Mouse (Mus musculus) midbrain, embryonic 14.5 days (tissue): ENCODE measurements around the gene Kat2a. TPM values are rescaled to one million over a fixed set of nuclear protein-coding genes. Genes with fewer than 3 reads are reported as not detected.

Experiments
- ATAC-seq: fragments of 200-750 bp; cut with Nextera tagmentation; 2 replicates; pipeline ENCODE4 v1.8.0; 2017; ENCODE audit warnings: moderate number of reproducible peaks, moderate library complexity; ENCODE audit not compliant: low FRiP score, low TSS enrichment
- DNase-seq: peaks from one replicate; pipeline ENCODE4 v3.0.0-alpha.2; 2015
- H3K27ac ChIP-seq: fragments of 300-500 bp; sonication (generic); replicated peaks from 2 replicates; pipeline ENCODE4 v1.5.1; 2014; ENCODE audit warnings: mild to moderate bottlenecking, low read depth, low read length, moderate library complexity
- H3K27me3 ChIP-seq: fragments of 300-500 bp; sonication (generic); 2 replicates; pipeline ENCODE4 v1.6.1; 2014; ENCODE audit warnings: low read length, control low read depth, mixed read lengths; ENCODE audit not compliant: control insufficient read depth, insufficient read depth
- H3K36me3 ChIP-seq: fragments of 300-500 bp; sonication (generic); 2 replicates; pipeline ENCODE4 v1.6.1; 2014; ENCODE audit warnings: low read length, control low read depth; ENCODE audit not compliant: control insufficient read depth, insufficient read depth
- H3K4me1 ChIP-seq: fragments of 300-500 bp; sonication (generic); 2 replicates; pipeline ENCODE4 v1.6.1; 2014; ENCODE audit warnings: mild to moderate bottlenecking, antibody characterized with exemption, low read length, control low read depth; ENCODE audit not compliant: control insufficient read depth, insufficient read depth
- H3K4me2 ChIP-seq: fragments of 300-500 bp; sonication (generic); 2 replicates; pipeline ENCODE4 v1.6.1; 2014; ENCODE audit warnings: mild to moderate bottlenecking, low read length, moderate library complexity
- H3K4me3 ChIP-seq: fragments of 300-500 bp; sonication (generic); replicated peaks from 2 replicates; pipeline ENCODE4 v1.5.1; 2014; ENCODE audit warnings: low read depth, low read length
- H3K9ac ChIP-seq: fragments of 300-500 bp; sonication (generic); replicated peaks from 2 replicates; pipeline ENCODE4 v1.6.1; 2014; ENCODE audit warnings: mild to moderate bottlenecking, low read length, moderate library complexity
- H3K9me3 ChIP-seq: fragments of 300-500 bp; sonication (generic); 2 replicates; pipeline ENCODE4 v1.6.1; 2016; ENCODE audit warnings: low read length, control low read depth, mixed read lengths; ENCODE audit not compliant: control insufficient read depth
- WGBS: fragments of 180-500 bp; shearing (Covaris S2); extraction: QIAGEN DNeasy Blood & Tissue Kit; methylation state at CpG from one replicate; pipeline ENCODE4 v1.1.7; 2014; 5-methylcytosine and 5-hydroxymethylcytosine counted together
- polyA plus RNA-seq: library from polyadenylated mRNA; unstranded; fragments of >200 nt; fragmentation: Nextera tagmentation; extraction: Ambion mirVana; gene quantifications from 2 replicates; pipeline ENCODE4 v1.2.1, GENCODE M21; 2014

Kat2a gene
- polyA plus RNA-seq, 1 experiment from 2014 or later, result 53.7 TPM

GRCm38 (mm10) chr11:100709201-100709810, 3.0 kb downstream of the Kat2a start:
- H3K9ac ChIP-seq, result no peak overlapping the region
- 93% methylated on average over 9 of the region's 9 CpGs for WGBS
- no peak overlapping the region for H3K4me3 ChIP-seq
- DNase-seq (no peak), ATAC-seq (no peak)
- H3K27ac ChIP-seq, result no peak overlapping the region
- H3K27me3 ChIP-seq, result no peaks in the 10 kb centered on the region
- peaks cover 52% of the 10 kb centered on the region for H3K36me3 ChIP-seq
- no peak overlapping the region for H3K4me2 ChIP-seq
- H3K9me3 ChIP-seq, result no peaks in the 10 kb centered on the region
- H3K4me1 ChIP-seq, result peaks cover 16% of the 10 kb centered on the region

- Histone ChIP-seq H3K27me3 (no peaks in the 10 kb centered on the region), H3K36me3 (peaks cover 48% of the 10 kb centered on the region), H3K4me1 (no peaks in the 10 kb centered on the region), H3K4me2 (no peak overlapping the region), H3K27ac (no peak overlapping the region), H3K4me3 (no peak overlapping the region), H3K9me3 (no peaks in the 10 kb centered on the region), H3K9ac (no peak overlapping the region)
- DNase-seq (no peak), ATAC-seq (no peak)
- 93% methylated on average over 23 of the region's 23 CpGs for WGBS
Observed at GRCm38 (mm10) chr11:100705095-100705747, 7.0 kb downstream of the Kat2a start.

GRCm38 (mm10) chr11:100703851-100704531, 8.3 kb downstream of the Kat2a start, which contains the start of gene Dhx58:
Dhx58 (minus strand) TSS chr11:100704271.
- no peaks in the 10 kb centered on the region for H3K4me1 ChIP-seq
- H3K27me3 ChIP-seq, result no peaks in the 10 kb centered on the region
- no peak within 1 kb of the TSS for H3K9ac ChIP-seq
- no peaks in the 10 kb centered on the region for H3K9me3 ChIP-seq
- H3K27ac ChIP-seq, result no peak within 1 kb of the TSS
- ATAC-seq (no peak), DNase-seq (no peak)
- 64% methylated on average over 7 of the region's 7 CpGs for WGBS
- H3K4me2 ChIP-seq, result no peak within 1 kb of the TSS
- no peak within 1 kb of the TSS for H3K4me3 ChIP-seq
- H3K36me3 ChIP-seq, result peaks cover 42% of the 10 kb centered on the region

- Histone ChIP-seq H3K27ac (no peak overlapping the region), H3K9me3 (no peaks in the 10 kb centered on the region), H3K4me2 (no peak overlapping the region), H3K27me3 (no peaks in the 10 kb centered on the region), H3K9ac (no peak overlapping the region), H3K4me1 (no peaks in the 10 kb centered on the region), H3K36me3 (peaks cover 36% of the 10 kb centered on the region), H3K4me3 (no peak overlapping the region)
- DNase-seq (no peak), ATAC-seq (no peak)
- 74% methylated on average over 11 of the region's 11 CpGs for WGBS
Observed at GRCm38 (mm10) chr11:100703366-100703765, 8.9 kb downstream of the Kat2a start.

- H3K9me3 ChIP-seq, result no peaks in the 10 kb centered on the region
- H3K9ac ChIP-seq, result no peak overlapping the region
- no peaks in the 10 kb centered on the region for H3K27me3 ChIP-seq
- DNase-seq (no peak), ATAC-seq (no peak)
- H3K27ac ChIP-seq, result no peak overlapping the region
- WGBS, result 45% methylated on average over 7 of the region's 7 CpGs
- H3K36me3 ChIP-seq, result peaks cover 31% of the 10 kb centered on the region
- H3K4me2 ChIP-seq, result peak overlapping the region; percentile 23; the same call in 1 of the 2 replicates
- no peak overlapping the region for H3K4me3 ChIP-seq
- H3K4me1 ChIP-seq, result no peaks in the 10 kb centered on the region
Observed at GRCm38 (mm10) chr11:100702906-100703305, 9.4 kb downstream of the Kat2a start.

GRCm38 (mm10) chr11:100702081-100702851, 10.0 kb downstream of the Kat2a start:
- H3K27me3 ChIP-seq, result no peaks in the 10 kb centered on the region
- H3K27ac ChIP-seq, result no peak overlapping the region
- ATAC-seq, result no peak
- DNase-seq, result peak; percentile 93
- H3K4me2 ChIP-seq, result peak overlapping the region; percentile 23; the same call in 1 of the 2 replicates
- 36% methylated on average over 19 of the region's 19 CpGs for WGBS
- H3K36me3 ChIP-seq, result peaks cover 25% of the 10 kb centered on the region
- H3K9ac ChIP-seq, result no peak overlapping the region
- H3K4me3 ChIP-seq, result no peak overlapping the region
- H3K9me3 ChIP-seq, result no peaks in the 10 kb centered on the region
- no peaks in the 10 kb centered on the region for H3K4me1 ChIP-seq

- no peak overlapping the region for H3K4me3 ChIP-seq
- H3K4me1 ChIP-seq, result no peaks in the 10 kb centered on the region
- peaks cover 17% of the 10 kb centered on the region for H3K36me3 ChIP-seq
- no peaks in the 10 kb centered on the region for H3K27me3 ChIP-seq
- ATAC-seq (no peak), DNase-seq (no peak)
- 3% methylated on average over 14 of the region's 14 CpGs for WGBS
- no peak overlapping the region for H3K9ac ChIP-seq
- peak overlapping the region; percentile 11 for H3K4me2 ChIP-seq
- H3K27ac ChIP-seq, result no peak overlapping the region
- no peaks in the 10 kb centered on the region for H3K9me3 ChIP-seq
Observed at GRCm38 (mm10) chr11:100701301-100701700, 11.0 kb downstream of the Kat2a start.

- DNase-seq, result no peak
- 81% methylated on average over 3 of the region's 3 CpGs for WGBS
Observed at GRCm38 (mm10) chr11:100700710-100701109, 11.6 kb downstream of the Kat2a start.

More at GRCm38 (mm10) chr11:100700710-100701109, 11.6 kb downstream of the Kat2a start:
- Histone ChIP-seq H3K4me3 (no peak overlapping the region), H3K27me3 (no peaks in the 10 kb centered on the region), H3K36me3 (peaks cover 11% of the 10 kb centered on the region), H3K27ac (no peak overlapping the region), H3K9me3 (no peaks in the 10 kb centered on the region), H3K4me2 (no peak overlapping the region), H3K9ac (no peak overlapping the region), H3K4me1 (no peaks in the 10 kb centered on the region)
- ATAC-seq, result no peak
